Mouse (Mus musculus): ENCODE results near the gene Mid1.
"Not testable (repeated sequence)": the region's sequence is repeated elsewhere in the genome, so short reads cannot be mapped to it uniquely, and the experiment has no call there.

Mid1 gene

DNA sequence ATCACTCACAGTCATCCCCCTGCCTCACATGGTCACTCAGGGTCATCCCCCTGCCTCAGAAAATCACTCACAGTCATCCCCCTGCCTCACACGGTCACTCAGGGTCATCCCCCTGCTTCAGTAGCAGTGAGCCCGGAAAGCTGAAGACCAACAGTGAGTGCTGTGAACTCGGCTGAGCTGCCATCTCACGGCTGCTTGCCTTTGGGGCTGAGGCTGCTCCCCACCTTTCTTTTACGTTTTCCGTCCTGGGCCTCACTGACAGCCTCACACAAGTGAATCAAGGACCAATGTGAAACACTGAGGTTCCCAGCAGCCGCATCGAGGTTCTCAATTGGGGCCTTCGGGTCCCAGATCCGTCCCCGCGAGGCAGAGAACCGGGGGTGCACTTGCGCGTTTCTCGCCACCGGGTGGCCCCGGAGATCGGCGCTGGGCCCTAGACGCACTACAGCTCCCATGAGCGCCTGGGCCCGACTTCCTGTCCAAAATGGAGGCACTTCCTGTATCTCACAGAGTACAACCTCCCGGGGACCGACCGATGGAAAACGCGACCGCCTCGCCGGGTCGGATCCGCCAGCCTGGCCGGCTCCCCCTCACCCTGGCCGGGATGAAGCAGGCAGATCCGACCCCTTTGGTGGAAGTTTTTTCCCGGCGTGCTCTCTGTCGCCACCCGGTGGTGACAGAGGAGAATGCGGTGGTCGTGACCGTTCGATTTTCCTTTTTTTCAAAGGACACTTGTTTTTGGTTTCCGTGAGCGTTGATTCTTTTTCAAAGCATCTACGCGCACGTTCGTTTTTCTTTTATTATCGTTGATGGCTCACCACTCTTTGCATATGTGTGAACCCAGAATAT, 301.7 kb downstream of the Mid1 start:
- peak; percentile 88 to 96 for DNase-seq (ENCODE audit: low spot score in 2 of 2)

DNA sequence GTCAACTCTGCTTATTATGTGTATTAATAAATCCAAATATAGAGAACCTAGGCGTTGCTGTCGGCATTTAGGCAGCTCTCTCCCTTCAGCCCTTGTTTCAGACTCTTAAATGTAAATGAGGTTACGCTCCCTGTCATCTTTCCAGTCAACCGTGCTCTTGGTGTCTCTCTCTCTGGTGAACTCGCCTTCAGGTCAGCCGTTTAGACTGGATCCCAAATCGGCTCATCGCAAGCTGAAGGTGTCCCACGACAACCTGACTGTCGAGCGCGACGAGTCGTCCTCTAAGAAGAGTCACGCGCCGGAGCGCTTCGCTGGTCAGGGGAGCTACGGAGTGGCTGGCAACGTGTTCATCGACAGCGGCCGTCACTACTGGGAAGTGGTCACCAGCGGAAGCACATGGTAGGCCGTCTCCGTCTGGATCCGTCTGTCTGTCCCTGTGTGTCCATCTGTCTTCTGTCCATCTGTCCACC, 302.4 kb downstream of the Mid1 start:
- DNase-seq (ENCODE audit: low spot score in 2 of 2) = peak; percentile 29 to 54

DNA sequence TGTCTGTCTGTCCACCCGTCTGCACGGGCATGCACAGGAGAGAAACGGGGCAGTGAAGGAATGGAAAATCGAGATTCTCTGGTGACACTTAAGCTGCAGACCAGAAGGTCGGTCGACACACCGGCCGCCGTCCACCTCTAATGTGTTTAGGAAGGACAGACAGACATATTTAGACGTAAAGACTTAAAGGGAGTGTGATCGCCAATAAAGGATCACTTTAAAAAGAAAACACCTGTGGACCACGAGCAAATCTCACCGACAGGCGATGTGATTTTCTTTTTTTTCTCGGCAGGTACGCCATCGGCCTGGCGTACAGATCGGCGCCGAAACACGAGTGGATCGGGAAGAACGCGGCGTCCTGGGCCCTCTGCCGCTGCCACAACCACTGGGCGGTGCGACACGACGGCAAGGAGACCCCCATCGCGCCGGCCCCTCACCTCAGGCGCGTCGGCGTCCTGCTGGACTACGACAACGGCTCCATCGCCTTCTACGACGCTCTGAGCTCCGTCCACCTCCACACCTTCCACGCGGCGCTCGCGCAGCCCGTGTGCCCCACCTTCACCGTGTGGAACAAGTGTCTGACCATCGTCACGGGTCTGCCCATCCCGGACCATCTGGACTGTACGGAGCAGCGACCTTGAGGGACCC, 303.7 kb downstream of the Mid1 start:
- DNase-seq (ENCODE audit: low spot score in 2 of 2) = peak; percentile 25 to 46

DNA sequence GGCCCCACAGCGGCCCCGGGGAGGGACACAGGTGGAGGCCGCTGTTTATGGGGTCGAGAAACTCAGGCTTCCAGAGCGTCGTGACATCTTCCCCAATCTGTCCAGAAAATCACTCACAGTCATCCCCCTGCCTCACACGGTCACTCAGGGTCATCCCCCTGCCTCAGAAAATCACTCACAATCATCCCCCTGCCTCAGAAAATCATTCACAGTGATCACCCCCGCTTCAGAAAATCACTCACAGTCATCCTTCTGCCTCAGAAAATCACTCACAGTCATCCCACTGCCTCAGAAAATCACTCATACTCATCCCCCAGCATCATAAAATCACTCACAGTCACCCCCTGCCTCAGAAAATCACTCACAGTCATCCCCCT, 304.2 kb downstream of the Mid1 start:
- not testable (repeated sequence) for DNase-seq (ENCODE audit: low spot score in 2 of 2)

DNA sequence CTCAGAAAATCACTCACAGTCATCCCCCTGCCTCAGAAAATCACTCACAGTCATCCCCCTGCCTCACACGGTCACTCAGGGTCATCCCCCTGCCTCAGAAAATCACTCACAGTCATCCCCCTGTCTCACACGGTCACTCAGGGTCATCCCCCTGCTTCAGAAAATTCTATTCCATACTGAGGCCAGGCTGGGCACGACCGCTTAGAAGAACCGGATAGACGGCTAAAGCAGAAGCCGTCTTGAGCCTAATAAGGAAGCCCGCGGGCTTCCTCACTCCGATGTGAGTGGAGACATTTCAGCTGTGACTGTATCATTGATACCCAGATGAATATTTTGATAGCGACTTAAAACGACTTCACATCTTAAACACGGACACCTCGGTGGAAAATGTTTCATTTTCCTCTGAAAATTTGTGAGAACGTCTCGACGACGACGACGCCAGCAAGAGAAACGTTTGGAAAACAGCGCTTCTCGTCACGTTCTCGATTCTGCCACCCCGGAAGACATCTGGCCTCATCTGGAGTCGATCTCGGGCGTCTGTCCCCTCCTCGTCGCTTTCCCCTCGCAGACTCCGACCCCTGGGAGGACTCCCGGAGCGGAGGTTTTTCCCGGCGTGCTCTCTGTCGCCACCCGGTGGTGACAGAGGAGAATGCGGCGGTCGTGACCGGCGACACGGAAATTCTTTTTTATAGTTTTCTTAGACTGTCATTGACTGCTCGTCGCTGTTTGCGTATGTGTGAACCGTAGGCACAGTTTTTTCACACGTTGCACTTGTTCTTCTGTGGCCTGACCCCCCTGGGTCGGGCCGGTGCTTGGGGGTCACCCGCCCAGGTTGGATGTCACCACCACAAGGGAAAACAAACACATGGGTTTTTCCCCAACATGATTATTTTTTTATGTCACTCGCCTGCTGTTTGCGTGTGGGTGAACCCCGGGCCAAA, 305.0 kb downstream of the Mid1 start:
- peak; percentile 83 to 91 for DNase-seq (ENCODE audit: low spot score in 2 of 2)

DNA sequence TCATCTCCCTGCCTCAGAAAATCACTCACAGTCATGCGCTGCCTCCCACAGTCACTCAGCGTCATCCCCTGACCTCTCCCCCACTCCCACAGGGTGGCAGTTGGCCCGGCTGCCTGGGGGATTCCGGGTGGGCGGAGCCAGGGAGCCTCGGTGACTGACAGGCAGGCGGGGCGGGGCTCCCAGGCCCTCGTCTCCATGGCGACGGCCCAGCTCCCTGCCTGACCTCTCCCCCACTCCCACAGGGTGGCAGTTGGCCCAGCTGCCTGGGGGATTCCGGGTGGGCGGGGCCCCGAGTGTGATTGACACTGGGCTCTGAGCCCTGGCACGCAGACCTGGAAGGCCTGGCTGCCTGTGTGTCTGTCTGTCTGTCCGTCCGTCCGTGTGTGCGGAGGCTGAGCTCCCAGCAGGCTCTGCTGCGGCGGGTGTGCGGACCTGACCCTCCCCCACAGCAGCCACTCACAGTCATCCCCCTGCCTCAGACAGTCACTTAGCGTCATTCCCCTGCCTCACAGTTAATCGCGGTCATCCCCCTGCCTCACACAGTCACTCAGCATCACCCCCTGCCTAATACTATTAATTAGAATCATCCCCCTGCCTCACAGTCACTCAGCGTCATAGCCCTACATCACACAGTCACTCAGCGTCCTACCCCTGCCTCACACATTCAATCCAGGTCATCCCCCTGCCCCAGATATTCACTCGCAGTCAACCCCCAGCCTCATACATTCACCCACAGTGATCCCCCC, 306.3 kb downstream of the Mid1 start:
- peak; percentile 100 for DNase-seq (ENCODE audit: low spot score in 2 of 2)

DNA sequence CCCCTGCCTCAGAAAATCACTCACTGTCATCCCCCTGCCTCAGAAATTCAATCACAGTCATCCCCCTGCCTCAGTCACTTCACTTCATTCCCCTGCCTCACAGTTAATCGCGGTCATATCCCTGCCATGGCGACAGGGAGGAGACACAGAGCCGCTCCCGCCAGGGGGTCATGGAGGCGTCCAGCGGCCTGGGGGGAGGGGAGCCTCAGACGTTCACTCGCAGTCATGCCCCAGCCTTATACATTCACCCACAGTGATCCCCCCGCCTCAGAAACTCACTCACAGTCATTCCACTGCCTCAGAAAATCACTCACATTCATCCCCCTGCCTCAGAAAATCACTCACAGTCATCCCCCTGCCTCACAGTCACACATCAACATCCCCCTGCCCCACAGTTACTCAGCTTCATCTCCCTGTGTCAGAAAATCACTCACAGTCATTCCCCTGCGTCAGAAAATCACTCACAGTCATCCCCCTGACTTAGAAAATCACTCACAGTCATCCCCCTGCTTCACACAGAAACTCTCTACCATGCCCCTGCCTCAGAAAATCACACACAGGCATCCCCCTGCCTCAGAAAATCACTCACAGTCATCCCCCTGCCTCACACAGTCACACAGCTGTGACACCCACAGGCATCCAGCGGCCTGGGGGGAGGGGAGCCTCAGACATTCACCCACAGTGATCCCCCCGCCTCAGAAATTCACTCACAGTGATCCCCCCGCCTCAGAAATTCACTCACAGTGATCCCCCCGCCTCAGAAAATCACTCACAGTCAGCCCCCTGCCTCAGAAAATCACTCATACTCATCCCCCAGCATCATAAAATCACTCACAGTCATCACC, 307.3 kb downstream of the Mid1 start:
- peak in 1 of 2 experiments; percentile 47 for DNase-seq (ENCODE audit: low spot score in 2 of 2)

DNA sequence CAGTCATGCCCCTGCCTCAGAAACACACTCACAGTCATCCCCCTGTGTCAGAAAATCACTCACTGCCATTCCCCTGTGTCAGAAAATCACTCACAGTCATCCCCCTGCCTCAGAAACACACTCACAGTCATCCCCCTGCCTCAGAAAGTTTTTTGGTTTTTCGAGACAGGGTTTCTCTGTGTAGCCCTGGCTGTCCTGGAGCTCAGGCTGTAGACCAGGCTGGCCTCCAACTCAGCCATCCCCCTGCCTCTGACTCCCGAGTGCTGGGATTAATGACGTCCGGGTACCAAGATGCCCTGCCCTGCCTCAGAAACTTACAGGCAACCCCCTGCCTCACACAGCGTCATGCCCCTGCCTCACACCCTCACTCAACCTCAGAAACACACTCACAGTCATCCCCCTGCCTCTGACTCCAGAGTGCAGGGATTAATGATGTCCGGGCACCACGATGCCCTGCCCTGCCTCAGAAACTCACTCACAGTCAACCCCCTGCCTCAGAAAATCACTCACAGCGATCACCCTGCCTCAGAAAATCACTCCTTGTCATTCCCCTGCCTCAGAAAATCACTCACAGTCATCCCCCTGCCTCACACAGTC, 308.1 kb downstream of the Mid1 start:
- peak in 1 of 2 experiments; percentile 48 for DNase-seq (ENCODE audit: low spot score in 2 of 2)

DNA sequence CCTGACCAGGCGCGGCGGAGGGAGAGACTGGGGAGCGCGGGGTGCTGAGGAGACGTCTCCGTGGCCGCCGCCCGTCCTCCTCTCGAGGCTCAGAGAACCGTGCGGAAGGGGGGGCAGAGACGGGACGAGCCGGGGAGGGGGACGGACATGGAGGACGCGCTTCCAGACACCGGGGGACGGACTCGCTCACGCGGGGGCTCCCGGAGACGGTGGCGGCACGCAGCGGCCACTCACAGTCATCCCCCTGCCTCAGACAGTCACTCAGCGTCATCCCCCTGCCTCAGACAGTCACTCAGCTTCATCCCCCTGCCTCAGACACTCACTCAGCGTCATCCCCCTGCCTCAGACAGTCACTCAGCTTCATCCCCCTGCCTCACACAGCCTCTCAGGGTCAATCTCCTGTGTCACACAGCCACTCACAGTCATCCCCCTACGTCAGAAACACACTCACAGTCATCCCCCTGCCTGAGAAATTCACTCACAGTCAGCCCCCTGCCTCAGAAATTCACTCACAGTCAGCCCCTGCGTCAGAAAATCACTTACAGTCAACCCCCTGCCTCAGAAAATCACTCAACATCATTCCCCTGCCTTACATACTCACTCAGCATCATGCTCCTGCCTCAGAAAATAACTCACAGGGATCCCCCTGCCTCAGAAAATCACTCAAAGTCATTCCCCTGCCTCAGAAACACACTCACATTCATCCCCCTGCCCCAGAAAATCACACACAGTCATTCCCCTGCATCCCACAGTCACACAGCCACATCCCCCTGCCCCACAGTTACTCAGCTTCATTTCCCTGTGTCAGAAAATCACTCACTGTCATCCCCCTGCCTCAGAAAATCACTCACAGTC, 309.2 kb downstream of the Mid1 start:
- DNase-seq (ENCODE audit: low spot score in 2 of 2) = peak in 1 of 2 experiments; percentile 71

DNA sequence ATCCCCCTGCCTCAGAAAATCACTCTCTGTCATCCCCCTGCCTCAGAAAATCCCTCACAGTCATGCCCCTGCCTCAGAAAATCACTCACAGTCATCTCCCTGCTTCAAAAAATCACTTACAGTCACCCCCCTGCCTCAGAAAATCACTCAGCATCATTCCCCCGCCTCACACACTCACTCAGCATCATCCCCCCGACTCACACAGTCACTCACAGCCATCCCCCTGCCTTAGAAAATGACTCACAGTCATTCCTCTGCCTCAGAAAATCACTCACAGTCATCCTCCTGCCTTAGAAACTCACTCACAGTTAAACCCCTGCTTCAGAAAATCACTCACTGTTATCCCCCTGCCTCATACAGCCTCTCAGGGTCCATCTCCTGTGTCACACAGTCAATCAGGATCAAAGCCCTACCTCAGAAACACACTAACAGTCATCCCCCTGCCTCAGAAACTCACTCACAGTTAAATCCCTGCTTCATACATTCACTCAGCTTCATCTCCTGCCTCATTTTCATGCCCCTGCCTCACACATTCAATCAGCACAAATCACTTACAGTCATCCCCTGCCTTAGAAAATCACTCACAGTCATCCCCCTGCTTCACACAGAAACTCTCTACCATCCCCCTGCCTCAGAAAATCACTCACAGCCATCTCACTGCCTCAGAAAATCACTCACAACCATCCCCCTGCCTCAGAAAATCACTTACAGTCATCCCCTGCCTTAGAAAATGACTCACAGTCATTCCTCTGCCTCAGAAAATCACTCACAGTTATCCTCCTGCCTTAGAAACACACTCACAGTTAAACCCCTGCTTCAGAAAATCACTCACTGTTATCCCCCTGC, 310.1 kb downstream of the Mid1 start:
- peak in 1 of 2 experiments; percentile 42 for DNase-seq (ENCODE audit: low spot score in 2 of 2)

DNA sequence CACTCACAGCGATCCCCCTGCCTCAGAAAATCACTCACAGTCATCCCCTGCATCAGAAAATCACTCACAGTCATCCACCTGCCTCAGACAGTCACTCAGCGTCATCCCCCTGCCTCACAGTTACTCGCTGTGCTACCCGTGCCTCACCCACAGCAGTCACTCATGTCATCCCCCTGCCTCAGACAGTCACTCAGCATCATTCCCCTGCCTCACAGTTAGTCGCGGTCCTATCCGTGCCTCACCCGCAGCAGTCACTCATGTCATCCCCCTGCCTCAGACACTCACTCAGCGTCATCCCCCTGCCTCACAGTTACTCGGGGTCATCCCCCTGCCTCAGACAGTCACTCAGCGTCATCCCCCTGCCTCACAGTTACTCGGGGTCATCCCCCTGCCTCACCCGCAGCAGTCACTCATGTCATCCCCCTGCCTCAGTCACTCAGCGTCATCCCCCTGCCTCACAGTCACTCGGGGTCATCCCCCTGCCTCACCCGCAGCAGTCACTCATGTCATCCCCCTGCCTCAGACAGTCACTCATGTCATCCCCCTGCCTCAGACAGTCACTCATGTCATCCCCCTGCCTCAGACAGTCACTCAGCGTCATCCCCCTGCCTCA, 311.0 kb downstream of the Mid1 start:
- peak in 1 of 2 experiments; percentile 58 for DNase-seq (ENCODE audit: low spot score in 2 of 2)

DNA sequence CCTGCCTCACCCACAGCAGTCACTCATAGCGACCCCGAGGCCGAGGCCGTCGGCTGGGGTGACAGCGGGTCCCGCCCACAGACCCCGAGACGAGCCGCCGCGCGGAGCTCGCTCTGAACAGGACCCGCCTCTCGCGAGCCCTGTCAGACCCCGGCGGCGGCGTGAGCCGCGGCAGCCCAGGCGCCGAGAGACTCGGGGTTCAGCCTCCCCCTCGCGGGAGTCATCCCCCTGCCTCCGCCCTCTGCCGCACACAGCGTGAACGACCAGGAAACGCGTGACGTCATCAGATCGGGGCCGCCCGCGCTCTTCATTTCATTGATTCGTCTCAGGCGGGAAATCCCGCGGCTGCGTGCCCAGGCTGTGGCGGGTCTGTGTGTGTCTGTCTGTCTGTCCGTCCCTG, 311.9 kb downstream of the Mid1 start:
- peak; percentile 98 to 99 for DNase-seq (ENCODE audit: low spot score in 2 of 2)

DNA sequence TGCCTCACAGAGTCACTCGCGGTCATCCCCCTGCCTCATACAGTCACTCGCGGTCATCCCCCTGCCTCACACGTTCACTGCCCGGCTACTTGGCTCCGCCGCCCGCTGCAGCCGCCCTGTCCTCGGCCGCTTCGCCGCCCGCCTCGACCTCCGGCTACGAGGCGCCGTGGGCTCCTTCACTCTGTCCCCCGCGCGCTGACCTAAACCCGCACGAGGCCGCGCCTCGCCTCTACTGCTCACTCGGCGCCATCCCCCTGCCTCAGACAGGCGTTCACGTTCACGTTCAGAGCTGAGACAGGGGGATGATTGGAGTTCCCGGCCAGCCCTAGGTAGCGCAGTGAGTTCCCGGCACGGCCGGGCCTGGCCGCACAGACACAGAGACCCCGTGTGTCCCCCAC, 312.5 kb downstream of the Mid1 start:
- not testable (repeated sequence) for DNase-seq (ENCODE audit: low spot score in 2 of 2)

DNA sequence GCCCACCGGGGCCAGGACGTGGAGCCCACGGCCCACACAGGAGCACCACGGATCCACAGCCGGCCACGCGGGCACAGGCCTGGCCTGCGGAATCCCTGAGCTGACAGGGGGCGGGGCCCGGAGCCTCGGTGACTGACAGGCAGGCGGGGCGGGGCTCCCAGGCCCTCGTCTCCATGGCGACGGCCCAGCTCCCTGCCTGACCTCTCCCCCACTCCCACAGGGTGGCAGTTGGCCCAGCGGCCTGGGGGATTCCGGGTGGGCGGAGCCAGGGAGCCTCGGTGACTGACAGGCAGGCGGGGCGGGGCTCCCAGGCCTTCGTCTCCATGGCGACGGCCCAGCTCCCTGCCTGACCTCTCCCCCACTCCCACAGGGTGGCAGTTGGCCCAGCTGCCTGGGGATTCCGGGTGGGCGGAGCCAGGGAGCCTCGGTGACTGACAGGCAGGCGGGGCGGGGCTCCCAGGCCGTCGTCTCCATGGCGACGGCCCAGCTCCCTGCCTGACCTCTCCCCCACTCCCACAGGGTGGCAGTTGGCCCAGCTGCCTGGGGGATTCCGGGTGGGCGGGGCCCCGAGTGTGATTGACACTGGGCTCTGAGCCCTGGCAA, 313.0 kb downstream of the Mid1 start:
- peak; percentile 100 for DNase-seq (ENCODE audit: low spot score in 2 of 2)

DNA sequence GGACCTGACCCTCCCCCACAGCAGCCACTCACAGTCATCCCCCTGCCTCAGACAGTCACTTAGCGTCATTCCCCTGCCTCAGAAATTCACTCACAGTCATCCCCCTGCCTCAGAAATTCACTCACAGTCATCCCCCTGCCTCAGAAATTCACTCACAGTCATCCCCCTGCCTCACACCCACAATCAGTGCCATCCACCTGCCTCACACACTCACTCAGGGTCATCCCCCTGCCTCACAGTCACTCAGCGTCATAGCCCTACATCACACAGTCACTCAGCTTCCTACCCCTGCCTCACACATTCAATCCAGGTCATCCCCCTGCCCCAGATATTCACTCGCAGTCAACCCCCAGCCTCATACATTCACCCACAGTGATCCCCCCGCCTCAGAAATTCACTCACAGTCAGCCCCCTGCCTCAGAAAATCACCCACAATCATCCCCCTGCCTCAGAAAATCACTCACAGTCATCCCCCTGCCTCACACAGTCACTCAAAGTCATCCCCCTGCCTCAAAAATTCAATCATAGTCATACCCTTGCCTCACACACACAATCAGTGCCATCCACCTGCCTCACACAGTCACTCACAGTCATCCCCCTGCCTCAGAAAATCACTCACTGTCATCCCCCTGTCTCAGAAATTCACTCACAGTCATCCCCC, 313.7 kb downstream of the Mid1 start:
- DNase-seq (ENCODE audit: low spot score in 2 of 2) = not testable (repeated sequence)

DNA sequence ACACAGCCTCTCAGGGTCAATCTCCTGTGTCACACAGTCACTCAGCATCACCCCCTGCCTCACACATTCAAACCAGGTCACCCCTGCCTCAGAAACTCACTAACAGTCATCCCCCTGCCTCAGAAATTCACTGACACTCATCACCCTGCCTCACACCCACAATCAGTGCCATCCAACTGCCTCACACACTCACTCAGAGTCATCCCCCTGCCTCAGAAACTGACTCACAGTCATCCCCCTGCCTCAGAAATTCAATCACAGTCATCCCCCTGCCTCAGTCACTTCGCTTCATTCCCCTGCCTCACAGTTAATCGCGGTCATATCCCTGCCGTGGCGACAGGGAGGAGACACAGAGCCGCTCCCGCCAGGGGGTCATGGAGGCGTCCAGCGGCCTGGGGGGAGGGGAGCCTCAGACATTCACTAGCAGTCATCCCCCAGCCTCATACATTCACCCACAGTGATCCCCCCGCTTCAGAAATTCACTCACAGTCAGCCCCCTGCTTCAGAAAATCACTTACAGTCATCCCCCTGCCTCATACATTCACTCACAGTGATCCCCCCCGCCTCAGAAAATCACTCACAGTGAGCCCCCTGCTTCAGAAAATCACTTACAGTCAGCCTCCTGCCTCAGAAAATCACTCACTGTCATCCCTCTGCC, 314.4 kb downstream of the Mid1 start:
- DNase-seq (ENCODE audit: low spot score in 2 of 2) = peak in 1 of 2 experiments; percentile 57
